Mouse (Mus musculus): Measurements from ENCODE around the gene Parn. TPM values are rescaled to one million over a fixed set of nuclear protein-coding genes. Genes with fewer than 3 reads are reported as not detected.
A peak's percentile ranks its signal among the peaks of the same experiment; 100 is the strongest.

Gene Parn
- total RNA-seq, 2 experiments from 2014 or later: 12.5 to 14.7 TPM

DNA sequence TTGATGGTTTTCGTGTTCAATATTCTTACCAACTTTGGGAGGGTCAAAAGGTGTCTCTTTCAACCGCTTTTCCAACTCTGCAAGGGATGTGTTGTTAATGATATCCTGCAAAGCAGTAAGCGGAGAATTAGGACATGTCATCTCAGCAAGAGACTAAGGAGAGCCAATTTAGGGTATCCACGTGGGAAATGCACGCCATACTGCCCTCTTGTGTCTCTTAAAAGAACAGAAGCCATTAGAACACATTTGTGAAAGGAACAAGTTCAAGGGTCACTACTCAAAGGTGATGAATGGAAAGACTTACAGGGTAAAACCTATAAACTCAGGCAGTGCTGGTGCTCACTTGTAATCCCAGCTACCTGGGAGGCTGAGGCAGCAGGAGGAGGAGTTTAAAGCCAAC, 39.6 kb downstream of the Parn start:
- no peak for DNase-seq

GRCm38 (mm10) chr16:13621745-13622507, 46.0 kb downstream of the Parn start:
- DNase-seq: no peak

DNA sequence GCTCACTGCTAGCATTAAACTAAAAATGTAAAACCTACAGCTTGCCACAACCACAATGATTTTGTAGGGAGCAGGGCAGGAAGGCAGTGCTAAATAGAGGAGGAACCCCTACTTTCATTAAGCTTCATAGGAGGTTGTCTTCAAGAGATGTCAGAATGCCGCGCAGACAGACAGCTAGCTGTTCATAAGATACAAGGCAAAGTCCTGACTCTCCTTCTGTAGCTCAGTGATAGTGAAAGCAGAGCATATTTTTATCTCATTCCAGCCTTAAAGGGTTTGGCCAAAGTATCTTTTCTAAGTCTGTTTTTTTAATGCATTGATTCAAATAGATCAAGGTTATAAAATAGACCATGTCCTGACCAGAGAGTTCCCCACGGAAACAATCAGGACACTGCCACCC, 47.8 kb downstream of the Parn start:
- no peak for DNase-seq

DNA sequence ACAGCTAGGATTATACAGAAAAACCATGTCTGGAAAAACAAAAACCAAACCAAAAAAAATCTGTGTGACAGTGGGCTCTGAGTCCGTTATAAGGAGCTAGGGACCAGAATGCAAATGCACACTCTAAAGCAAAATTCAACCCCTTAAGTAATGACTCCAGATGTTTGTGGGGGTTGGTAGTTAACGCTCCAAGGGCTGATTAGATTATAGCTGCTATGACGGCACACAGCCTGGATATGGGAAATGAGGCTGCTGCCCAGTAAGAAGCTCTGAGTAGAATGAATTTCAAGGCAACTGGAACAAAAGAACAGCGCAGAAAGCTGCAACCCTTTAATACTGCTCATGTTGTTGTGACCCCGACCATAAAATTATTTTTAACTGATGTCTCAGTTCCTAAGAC, 52.7 kb downstream of the Parn start:
- no peak for DNase-seq

GRCm38 (mm10) chr16:13612571-13612970, 55.4 kb downstream of the Parn start:
- no peak for DNase-seq

DNA sequence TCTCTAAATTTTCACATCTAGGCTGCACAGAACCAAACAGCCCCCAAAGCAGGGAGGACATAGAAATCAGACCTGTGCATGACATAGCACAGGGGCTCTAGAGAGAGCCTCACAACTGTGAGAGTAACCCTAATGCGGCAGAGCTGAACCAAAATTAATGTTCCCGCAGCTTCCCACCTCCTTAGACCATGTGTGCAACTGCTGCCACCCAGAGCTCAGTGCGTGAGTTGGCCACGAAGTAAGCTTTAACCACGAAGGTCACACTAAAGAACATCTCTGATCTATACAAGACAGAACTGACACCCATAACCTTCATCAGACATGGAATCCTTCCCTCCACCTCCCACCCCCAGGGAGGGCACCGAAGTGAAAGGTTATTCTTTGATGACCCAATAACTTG, 55.9 kb downstream of the Parn start:
- DNase-seq: no peak

- DNase-seq: peak; percentile 27
These were observed 56.6 kb downstream of the Parn start for GRCm38 (mm10) chr16:13611399-13611798.

- DNase-seq: no peak
These were observed 57.0 kb downstream of the Parn start for GRCm38 (mm10) chr16:13610951-13611381.

GRCm38 (mm10) chr16:13608705-13609085, 59.3 kb downstream of the Parn start:
- DNase-seq: no peak

GRCm38 (mm10) chr16:13607987-13608704, 59.8 kb downstream of the Parn start:
- DNase-seq: no peak

DNA sequence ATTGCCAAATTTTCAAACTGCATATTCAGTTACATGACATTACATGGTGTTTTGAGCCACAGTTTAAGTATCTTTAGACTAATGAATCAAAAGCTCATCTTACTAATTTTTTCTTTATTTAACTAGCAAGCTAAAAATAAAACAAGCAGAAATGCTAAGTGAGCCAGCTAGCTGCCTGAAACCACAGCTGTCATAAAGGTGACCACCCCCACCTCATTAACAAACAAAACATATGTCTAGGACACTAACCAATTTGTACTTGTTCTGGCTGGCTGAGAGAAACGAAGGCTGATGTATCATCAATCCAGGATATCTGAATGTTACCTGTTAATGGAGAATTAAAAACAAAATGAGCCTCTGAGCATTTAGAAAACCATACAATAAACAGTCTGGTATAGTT, 65.2 kb downstream of the Parn start:
- no peak for DNase-seq

- DNase-seq: no peak
These were observed 78.9 kb downstream of the Parn start for GRCm38 (mm10) chr16:13589049-13589408.

- no peak for DNase-seq
These were observed 79.6 kb downstream of the Parn start for GRCm38 (mm10) chr16:13588182-13589048.

GRCm38 (mm10) chr16:13585234-13585633, 82.7 kb downstream of the Parn start:
- DNase-seq: no peak

GRCm38 (mm10) chr16:13580784-13581183, 87.2 kb downstream of the Parn start:
- no peak for DNase-seq

- peak; percentile 19 for DNase-seq
These were observed 88.0 kb downstream of the Parn start for GRCm38 (mm10) chr16:13580016-13580415.

DNA sequence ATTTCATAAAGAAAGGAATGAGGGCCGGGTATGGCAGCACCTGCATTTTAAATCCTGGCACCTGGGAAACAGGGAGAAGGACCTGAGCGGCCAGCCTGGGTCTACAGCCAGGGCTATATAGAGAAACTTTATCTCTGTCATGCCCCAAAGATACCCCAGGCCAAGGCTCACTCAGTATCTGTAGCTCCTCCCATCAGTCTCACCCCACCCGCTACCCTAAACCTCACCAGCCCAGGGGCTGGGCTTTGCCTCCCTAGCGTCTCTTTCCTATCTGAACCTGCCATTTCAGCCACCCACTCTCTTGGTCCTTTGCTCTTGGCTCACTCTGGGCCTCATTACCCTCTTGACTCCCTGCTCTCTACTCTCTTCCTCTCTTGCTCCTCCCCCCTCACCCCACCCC, 92.7 kb downstream of the Parn start:
- no peak for DNase-seq

GRCm38 (mm10) chr16:13568280-13568679, 99.7 kb downstream of the Parn start:
- no peak for DNase-seq

- no peak for DNase-seq
These were observed 100.4 kb downstream of the Parn start for GRCm38 (mm10) chr16:13567614-13568013.

DNA sequence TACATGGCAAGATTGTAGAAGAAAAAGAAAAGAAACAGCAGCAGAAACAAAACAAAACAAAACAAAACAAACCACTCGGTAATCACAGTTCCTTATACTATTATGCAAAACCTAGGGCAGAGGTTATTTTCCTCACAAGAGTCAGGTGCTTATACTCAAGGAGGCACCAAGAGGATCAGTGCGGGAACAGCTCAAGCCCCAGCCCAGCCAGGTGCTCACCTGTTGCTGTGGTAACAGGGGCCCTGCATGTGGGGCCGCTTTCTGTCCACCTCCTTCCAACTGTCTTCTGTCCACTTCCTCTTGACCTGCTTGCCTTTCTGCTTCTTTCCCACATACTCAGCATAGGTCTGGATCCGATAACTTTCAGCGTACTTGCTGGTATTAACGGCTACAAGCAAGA, 101.6 kb downstream of the Parn start:
- no peak for DNase-seq

DNA sequence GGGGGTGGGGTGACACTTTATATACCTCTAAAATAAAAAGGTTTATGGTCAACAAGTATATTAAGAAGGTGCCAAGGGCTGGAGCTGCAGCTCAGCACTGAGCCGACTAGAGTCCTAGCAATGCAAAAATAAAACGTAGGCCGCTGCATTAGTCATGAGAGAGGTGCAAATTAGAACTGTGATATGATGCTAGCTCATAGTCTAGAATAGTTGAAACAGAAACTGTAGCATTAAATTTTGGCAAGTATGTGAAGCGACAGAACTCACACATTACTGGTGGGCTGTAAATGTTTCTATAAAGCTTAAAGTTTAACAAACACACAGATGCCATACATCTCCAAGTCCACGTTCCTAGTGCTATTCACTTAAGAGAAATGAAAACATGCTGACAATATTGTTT, 102.7 kb downstream of the Parn start:
- DNase-seq: no peak

GRCm38 (mm10) chr16:13557784-13558183, 110.2 kb downstream of the Parn start:
- DNase-seq: no peak

- peak; percentile 52 for DNase-seq
These were observed 111.0 kb downstream of the Parn start for GRCm38 (mm10) chr16:13556954-13557470.

Measured in gastrocnemius, postnatal 10 days (tissue).